Mouse (Mus musculus) heart, adult 18-20 months (tissue): ENCODE results near the gene Pmvk. TPM values are rescaled to one million over a fixed set of nuclear protein-coding genes. Genes with fewer than 3 reads are reported as not detected.

Source experiments
- DNase-seq, 2 experiments: peaks; one replicate each; pipeline ENCODE4 v3.0.0; 2021 to 2022; ENCODE audit warnings: mixed read lengths in 1 of 2
- total RNA-seq, 2 experiments: library from RNA; stranded (reverse); gene quantifications; 2 replicates each; pipeline ENCODE4 v1.2.3; 2021

Gene Pmvk
- total RNA-seq, 2 experiments from 2014 or later, result 8.4 to 8.8 TPM

DNA sequence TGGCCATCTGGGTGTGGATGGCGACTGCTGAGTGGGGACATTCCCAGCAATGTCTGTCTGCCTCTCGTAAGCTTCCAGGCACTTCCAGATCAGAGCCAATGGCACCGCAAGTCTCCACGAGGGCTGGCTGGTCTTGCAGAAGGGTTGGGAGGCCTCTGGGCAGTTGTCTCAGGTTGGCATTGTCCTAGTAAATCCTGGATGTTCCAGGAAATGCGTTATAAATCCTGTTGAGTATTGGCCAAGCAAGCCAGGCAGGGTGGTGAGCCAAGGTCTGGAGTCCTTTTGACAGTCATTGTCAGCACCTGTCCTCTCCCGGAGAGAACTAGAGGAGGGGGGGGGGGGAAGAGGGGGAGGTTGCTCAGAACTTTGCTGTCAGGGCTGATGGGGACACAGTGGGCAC lies 24.7 kb downstream of the Pmvk start:
- no peak for DNase-seq

DNA sequence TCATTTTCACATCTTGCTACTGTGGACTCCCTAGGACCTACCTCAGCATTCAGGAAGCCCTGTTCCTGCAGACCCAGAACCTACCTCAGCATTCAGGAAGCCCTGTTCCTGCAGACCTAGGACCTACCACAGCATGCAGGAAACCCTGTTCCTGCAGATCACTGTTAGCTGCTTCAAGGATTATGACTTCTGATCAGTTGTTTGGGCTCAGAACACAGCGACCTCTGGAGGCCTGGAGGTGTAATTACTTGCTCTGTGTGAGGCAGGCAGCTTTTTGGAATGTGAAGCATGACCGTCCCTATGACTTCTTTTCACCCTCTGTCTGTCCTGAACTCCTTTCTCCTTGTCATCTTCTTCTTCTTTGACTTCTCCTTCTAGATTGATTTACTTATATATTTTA lies 27.1 kb downstream of the Pmvk start:
- DNase-seq, result no peak

- no peak for DNase-seq
Measured at GRCm38 (mm10) chr3:89482249-89482648, 27.9 kb downstream of the Pmvk start.

GRCm38 (mm10) chr3:89484766-89485524 lies 30.6 kb downstream of the Pmvk start:
- peak; percentile 78 to 82 for DNase-seq

DNA sequence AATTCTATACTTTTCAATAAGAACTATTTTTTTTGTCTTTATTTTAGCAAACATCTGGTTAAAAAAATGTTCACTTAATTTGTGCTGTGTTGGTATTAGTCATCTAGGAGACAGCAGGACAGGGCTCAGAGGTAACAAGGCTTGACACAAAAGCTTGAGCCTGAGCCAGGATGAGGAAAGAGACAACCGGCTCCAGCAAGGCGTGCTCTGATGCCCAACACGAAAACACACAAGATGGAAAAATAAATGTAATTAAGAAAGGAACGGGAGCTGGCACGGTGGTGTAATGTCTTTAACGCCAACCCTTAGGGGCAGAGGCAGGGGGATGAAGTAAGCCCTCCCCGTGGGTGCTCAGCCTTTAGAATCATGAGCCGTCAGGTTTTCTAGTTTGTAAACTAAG lies 31.8 kb downstream of the Pmvk start:
- DNase-seq, result no peak

DNA sequence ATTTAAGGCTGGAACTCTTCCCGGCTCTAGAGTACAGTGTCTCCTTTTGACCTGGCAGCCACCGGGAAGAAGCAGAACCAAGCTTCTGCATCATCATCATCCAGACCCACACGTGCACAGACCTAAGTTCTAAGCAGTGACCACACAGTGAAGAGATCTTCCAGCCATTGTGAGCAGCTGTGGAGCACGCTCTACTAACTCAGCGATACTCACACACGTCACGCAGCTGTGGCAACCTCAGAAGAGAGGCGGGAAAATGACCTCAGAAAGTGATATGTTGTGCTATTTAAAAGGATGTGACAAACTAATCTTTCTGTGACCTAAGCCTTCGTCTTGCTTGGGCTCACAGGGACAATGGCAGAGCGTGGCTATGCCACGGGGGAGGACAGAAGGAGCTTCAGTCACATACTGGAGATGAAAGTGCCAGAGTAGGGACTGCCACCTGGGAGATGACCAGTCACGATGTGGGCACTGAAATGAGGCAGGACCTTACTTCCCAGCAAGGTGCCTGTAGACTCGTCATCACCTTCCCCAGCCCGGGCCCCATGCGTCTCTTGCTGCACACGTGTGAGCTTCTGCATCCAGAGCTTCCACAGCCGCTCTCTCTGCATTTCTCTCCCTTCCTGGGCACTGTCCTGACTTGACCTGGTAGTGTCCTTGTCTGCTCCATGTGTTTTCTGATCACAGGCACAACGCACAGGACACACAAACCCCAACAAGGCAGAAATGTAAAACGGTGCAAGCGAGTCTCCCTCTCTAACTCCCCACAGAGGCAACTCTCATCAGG lies 32.8 kb downstream of the Pmvk start:
- peak; percentile 25 to 30 for DNase-seq

GRCm38 (mm10) chr3:89490790-89491189 lies 36.4 kb downstream of the Pmvk start:
- DNase-seq, result no peak

DNA sequence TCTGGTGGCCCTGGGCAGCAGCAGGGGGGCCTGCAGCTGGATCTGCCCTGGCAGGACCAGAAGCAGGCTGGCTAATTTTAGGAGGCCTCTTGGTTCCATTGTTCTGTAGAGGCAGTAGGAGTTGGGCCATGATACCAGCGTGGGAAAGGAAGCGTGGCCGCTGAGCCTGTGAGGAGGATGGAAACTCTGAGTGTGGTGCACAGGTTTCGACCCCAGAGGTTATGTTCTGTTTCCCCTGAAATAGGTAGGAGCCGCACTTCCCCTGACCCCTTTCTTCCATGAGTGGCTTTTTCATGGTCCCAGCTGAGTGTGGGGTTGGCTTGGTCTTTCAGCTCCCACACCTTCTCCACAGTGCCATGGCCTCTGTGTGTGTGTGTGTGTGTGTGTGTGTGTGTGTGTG lies 37.2 kb downstream of the Pmvk start:
- DNase-seq, result no peak

GRCm38 (mm10) chr3:89492701-89493151 lies 38.4 kb downstream of the Pmvk start:
- no peak for DNase-seq

DNA sequence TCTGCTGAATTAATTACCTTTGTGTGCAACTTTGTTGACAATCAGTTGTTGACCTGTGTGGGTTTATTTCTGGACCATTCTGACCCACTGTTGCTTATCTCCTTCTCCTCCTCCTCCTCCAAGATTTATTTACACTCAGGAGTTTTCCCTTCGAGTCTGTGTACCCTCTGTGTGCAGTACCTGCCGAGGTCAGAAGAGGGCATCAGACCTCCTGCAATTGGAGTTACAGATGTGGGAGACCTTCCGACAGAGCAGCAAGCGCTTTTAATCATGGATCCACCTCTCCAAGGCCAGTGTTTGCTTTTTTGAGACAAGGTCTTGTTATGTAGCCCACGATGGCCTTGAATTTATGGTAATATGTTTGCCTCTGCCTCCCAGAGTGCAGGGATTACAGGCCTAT lies 40.3 kb downstream of the Pmvk start:
- no peak for DNase-seq

DNA sequence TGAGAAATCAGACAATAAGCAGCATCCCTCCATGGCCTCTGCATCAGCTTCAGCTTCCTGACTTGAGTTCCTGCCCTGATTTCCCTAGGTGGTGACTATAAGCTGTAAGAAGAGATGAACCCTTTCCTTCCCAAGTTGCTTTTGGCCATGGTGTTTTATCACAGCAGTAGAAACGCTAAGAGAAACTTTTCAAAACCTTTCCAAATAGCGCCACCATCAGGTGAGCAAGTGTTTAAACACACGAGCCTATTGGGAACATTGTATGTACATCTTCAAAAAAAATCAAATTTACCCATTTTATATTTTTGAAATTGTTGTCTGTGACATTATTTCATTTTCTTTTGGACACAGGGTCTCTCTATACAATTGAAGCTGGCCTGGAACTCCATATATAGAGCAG lies 42.0 kb downstream of the Pmvk start:
- DNase-seq, result no peak

GRCm38 (mm10) chr3:89499696-89500095 lies 45.4 kb downstream of the Pmvk start:
- DNase-seq, result no peak

GRCm38 (mm10) chr3:89501486-89501885 lies 47.1 kb downstream of the Pmvk start:
- DNase-seq, result no peak

DNA sequence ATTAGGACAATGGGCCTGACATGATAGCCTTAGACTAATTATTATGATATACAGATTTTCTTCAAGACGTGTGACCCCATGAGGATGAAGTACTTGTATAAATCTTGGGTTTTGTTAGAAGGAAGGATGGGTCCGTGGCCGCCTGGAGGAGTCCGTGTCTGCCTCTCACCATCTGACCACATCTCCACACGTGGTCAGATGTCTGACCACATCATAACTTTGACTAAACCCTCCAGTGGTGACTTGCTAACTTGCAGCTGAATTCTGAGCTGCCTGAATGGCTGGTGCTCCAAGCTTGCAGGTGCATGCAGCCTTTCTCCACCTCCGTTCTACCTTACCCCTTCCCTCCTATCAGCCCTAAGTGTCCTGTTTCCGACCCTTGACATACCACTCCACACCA lies 48.2 kb downstream of the Pmvk start:
- DNase-seq, result no peak

- DNase-seq, result no peak
Measured at GRCm38 (mm10) chr3:89508041-89508440, 53.7 kb downstream of the Pmvk start.

DNA sequence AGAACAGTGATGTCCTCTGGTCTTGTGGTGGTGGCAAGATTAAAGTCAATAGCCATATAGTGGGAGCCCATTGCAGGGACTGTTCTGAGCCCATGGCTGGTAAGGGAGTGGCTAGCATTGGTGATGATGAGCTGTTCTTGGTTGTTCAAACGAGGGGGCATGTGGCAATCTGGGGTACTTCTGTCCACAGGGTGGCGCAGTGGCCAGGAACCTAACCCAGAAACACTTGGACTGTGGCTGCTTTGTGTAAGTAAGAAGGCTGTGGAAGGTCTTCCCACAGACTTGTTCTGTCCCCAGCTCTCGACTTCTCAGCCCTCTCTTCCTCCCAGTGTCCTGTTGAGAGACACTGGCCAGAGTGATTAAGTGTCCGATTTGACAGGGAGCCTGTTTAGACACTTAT lies 56.6 kb downstream of the Pmvk start:
- DNase-seq, result no peak

- DNase-seq, result no peak
Measured at GRCm38 (mm10) chr3:89511400-89511799, 57.1 kb downstream of the Pmvk start.

DNA sequence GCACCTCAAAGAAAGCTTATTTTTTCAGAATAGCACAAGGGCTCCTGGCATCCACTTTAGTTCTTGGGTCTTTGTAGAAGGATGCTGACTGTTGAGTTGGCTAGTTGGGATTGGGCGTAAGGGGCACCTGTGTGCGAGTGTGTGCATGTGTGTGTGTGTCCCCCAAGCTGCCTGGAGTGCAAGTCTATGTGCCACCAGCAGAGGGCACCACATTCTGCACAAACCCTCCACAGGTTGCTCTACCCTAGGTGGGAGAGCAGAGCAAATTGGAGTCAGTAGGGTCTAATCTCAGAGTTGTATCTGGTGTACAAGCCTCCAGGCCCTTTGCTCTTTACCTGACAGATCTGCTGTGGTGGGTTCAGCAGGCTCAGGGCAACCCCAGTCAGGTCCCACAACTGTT lies 57.9 kb downstream of the Pmvk start:
- DNase-seq, result no peak

DNA sequence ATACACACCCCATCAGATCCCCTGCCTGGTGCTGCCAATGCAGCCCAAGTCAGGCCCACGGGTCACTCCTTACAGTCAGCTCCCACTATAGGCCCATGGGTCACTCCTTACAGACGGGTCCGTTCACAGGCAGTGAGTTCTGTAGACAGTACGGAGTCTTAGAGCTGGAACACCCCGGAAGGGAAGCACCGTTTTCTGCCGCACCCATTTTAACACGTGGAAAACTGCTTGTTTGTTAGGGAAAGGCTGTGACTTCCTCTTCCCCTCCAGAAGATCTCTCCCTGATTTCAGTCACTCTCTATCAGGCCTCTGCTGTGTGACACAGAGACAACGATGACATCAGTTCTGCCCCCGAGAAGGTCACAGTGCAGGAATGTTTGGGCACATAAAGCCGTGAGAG lies 61.1 kb downstream of the Pmvk start:
- peak in 1 of 2 experiments; percentile 37 for DNase-seq

DNA sequence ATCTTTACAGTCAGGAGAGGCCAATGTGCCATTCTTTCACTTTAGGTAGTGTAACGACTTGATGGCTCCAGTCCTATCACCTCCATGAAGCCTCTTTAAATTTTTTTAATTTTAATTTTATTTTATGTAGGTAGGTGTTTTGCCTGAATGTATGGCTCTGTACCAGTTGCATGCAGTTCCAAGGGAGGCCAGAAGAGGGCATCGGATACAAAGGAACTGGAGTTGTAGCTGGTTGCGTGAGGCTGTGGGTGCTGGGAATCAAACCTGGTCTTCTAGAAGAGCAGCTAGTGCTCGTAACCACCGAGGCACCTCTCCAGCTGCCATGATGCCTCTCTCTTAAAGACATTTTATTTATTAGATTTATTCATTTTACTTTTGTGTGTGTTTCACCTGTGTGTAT lies 62.0 kb downstream of the Pmvk start:
- DNase-seq, result no peak
